Comparison of ENCODE assay signal across 13 mouse cellular contexts in genomic region chr2:35505519-35506286, GRCm38 (mm10). TPM values are rescaled to one million over a fixed set of nuclear protein-coding genes. Genes with fewer than 3 reads are reported as not detected.
DNase-seq lines count a peak whose midpoint lies in the region; ATAC-seq lines count a peak whose summit lies in the region.
"Had no signal": no experiment of that assay in that cellular context is flagged by ENCODE, and none has a peak within 500 bp of the region (broad histone marks: within the 10 kb centered on the region; RNA-seq: fewer than 3 reads in every experiment).

No protein-coding gene starts in this region.

- no peak overlapping the region for H3K9ac ChIP-seq in heart, embryonic 11.5 days (ENCODE audit: low read depth, low read length)
- no peak overlapping the region for H3K9ac ChIP-seq in liver, embryonic 15.5 days
- H3K9ac ChIP-seq: forebrain, embryonic 12.5 days; hindbrain, embryonic 13.5 days had no signal

- no peak for DNase-seq in heart, postnatal 14 days
- peak; percentile 44 to 46 for DNase-seq in lung, adult 18-20 months
- no peak for DNase-seq in lung, postnatal 25 days (ENCODE audit: low spot score)
- DNase-seq in MEL-GATA-1-ER (ENCODE audit: extremely low read depth, low read depth): peak; percentile 83
- no peak for DNase-seq in adrenal gland, adult 18-20 months (ENCODE audit: low spot score in 2 of 2)
- no peak for DNase-seq in embryo, embryonic 11 days
- DNase-seq: cerebellum, postnatal 25 days; left cerebral cortex, postnatal 4 days had no signal

- peaks cover 76% of the 10 kb centered on the region for H3K4me1 ChIP-seq in heart, embryonic 11.5 days (ENCODE audit: control insufficient read depth, insufficient read depth, low read length)
- H3K4me1 ChIP-seq in liver, embryonic 15.5 days (replicated peaks): peaks cover 93% of the 10 kb centered on the region

- WGBS in heart, embryonic 11.5 days (ENCODE audit: insufficient replicate concordance): 32% methylated on average over 6 of the region's 6 CpGs
- 23% methylated on average over 6 of the region's 6 CpGs for WGBS in liver, embryonic 15.5 days (ENCODE audit: insufficient replicate concordance)

- intact Hi-C loops in heart, postnatal 14 days (cut with DNase I): loop anchor here (2.0 to 5.0 kb wide), 2 partner anchors 43 to 73 kb away; partner anchors contain the start of gene Ggta1

- no peaks in the 10 kb centered on the region for H3K27me3 ChIP-seq in heart, embryonic 11.5 days (ENCODE audit: control insufficient read depth, insufficient read depth, low read length)
- no peaks in the 10 kb centered on the region for H3K27me3 ChIP-seq in liver, embryonic 15.5 days
- H3K27me3 ChIP-seq: forebrain, embryonic 12.5 days; hindbrain, embryonic 13.5 days had no signal

- H3K4me3 ChIP-seq in heart, embryonic 11.5 days (ENCODE audit: low read depth, low read length): no peak overlapping the region
- H3K4me3 ChIP-seq in liver, embryonic 15.5 days (replicated peaks): no peak overlapping the region
- H3K4me3 ChIP-seq: forebrain, embryonic 12.5 days; hindbrain, embryonic 13.5 days had no signal

- H3K9me3 ChIP-seq in heart, embryonic 11.5 days (replicated peaks; ENCODE audit: control insufficient read depth, low read length): no peaks in the 10 kb centered on the region
- no peaks in the 10 kb centered on the region for H3K9me3 ChIP-seq in liver, embryonic 15.5 days (replicated peaks)
- H3K9me3 ChIP-seq: forebrain, embryonic 12.5 days; G1E; hindbrain, embryonic 13.5 days had no signal

- no peak overlapping the region for H3K4me2 ChIP-seq in heart, embryonic 11.5 days
- peak overlapping the region; percentile 69 for H3K4me2 ChIP-seq in liver, embryonic 15.5 days
- H3K4me2 ChIP-seq: forebrain, embryonic 12.5 days; hindbrain, embryonic 13.5 days had no signal

- ATAC-seq in heart, embryonic 11.5 days (replicated peaks; ENCODE audit: insufficient number of reproducible peaks, low FRiP score, low TSS enrichment): no peak
- ATAC-seq in liver, embryonic 15.5 days (ENCODE audit: insufficient read depth): no peak

- H3K27ac ChIP-seq in heart, embryonic 11.5 days (ENCODE audit: low read depth, low read length): peak overlapping the region; percentile 89
- peak overlapping the region; percentile 88 for H3K27ac ChIP-seq in liver, embryonic 15.5 days (replicated peaks)
- H3K27ac ChIP-seq: forebrain, embryonic 12.5 days; hindbrain, embryonic 13.5 days had no signal

- H3K36me3 ChIP-seq in heart, embryonic 11.5 days (ENCODE audit: control insufficient read depth, insufficient read depth, low read length): no peaks in the 10 kb centered on the region
- H3K36me3 ChIP-seq in liver, embryonic 15.5 days (replicated peaks): no peaks in the 10 kb centered on the region; the same call in 1 of the 2 replicates
- H3K36me3 ChIP-seq: forebrain, embryonic 12.5 days; hindbrain, embryonic 13.5 days had no signal

RNA-seq across cellular contexts. Expression of gene Ggta1, which starts 42.7 kb away (rescaled TPM):
- polyA plus RNA-seq in heart, embryonic 11.5 days (2014; fragmentation: Nextera tagmentation; extraction: Ambion mirVana): 38.1 and 42.1 TPM in 2 replicates
- total RNA-seq in heart, postnatal 14 days (2021): 10 to 100 TPM; 25.1 to 26.3 TPM
- 9.0 and 9.1 TPM in 2 replicates for polyA plus RNA-seq in liver, embryonic 15.5 days (2015; fragmentation: Nextera tagmentation; extraction: Ambion mirVana)
- total RNA-seq in adrenal gland, adult 18-20 months (2021): 1 to 10 TPM; 9.4 to 9.8 TPM

RNA-seq across cellular contexts. Expression of gene Dab2ip, which starts 52.4 kb away (rescaled TPM):
- 49.0 and 49.1 TPM in 2 replicates for polyA plus RNA-seq in heart, embryonic 11.5 days (2014; fragmentation: Nextera tagmentation; extraction: Ambion mirVana)
- 10 to 100 TPM; 51.1 to 55.8 TPM for total RNA-seq in heart, postnatal 14 days (2021)
- 5.3 and 7.7 TPM in 2 replicates for polyA plus RNA-seq in liver, embryonic 15.5 days (2015; fragmentation: Nextera tagmentation; extraction: Ambion mirVana)
- total RNA-seq in adrenal gland, adult 18-20 months (2021): 10 to 100 TPM; 43.5 to 87.3 TPM

Comparison
In these comparisons a context has a peak if more than half of its experiments do, and no peak if none do; other contexts are left out.
1. DNase-seq: peak in lung, adult 18-20 months (2 of 2) and MEL-GATA-1-ER (single experiment); none in heart, postnatal 14 days (0 of 2), lung, postnatal 25 days (single experiment), adrenal gland, adult 18-20 months (0 of 2) and embryo, embryonic 11 days (single experiment).